Mouse (Mus musculus): ENCODE data around the gene Bcas1. TPM values are rescaled to one million over a fixed set of nuclear protein-coding genes. Genes with fewer than 3 reads are reported as not detected.

Gene Bcas1
- total RNA-seq, 2 experiments from 2014 or later, result 0.12 to 0.67 TPM

GRCm38 (mm10) chr2:170428966-170429365, 1.3 kb upstream of the Bcas1 start:
- intact Hi-C loops (cut with DNase I), result no loop called here
- no peak for DNase-seq

- no peak for DNase-seq
- intact Hi-C loops (cut with DNase I), result no loop called here
Observed at GRCm38 (mm10) chr2:170424131-170424530, 3.5 kb downstream of the Bcas1 start.

- intact Hi-C loops (cut with DNase I), result no loop called here
- DNase-seq, result no peak
Observed at GRCm38 (mm10) chr2:170421924-170422323, 5.7 kb downstream of the Bcas1 start.

- intact Hi-C loops (cut with DNase I), result no loop called here
- DNase-seq, result peak in 1 of 2 experiments; percentile 25
Observed at GRCm38 (mm10) chr2:170418748-170419147, 8.9 kb downstream of the Bcas1 start.

- no peak for DNase-seq
Observed at GRCm38 (mm10) chr2:170411490-170412168, 16.0 kb downstream of the Bcas1 start.

GRCm38 (mm10) chr2:170410677-170411489, 16.8 kb downstream of the Bcas1 start:
- intact Hi-C loops (cut with DNase I), result no loop called here
- no peak for DNase-seq

More at GRCm38 (mm10) chr2:170411490-170412168, 16.0 kb downstream of the Bcas1 start:
- intact Hi-C loops (cut with DNase I), result no loop called here

- intact Hi-C loops (cut with DNase I), result no loop called here
- no peak for DNase-seq
Observed at GRCm38 (mm10) chr2:170406438-170406837, 21.2 kb downstream of the Bcas1 start.

- no peak for DNase-seq
- intact Hi-C loops (cut with DNase I), result no loop called here
Observed at GRCm38 (mm10) chr2:170404781-170405573, 22.7 kb downstream of the Bcas1 start.

- no peak for DNase-seq
- intact Hi-C loops (cut with DNase I), result no loop called here
Observed at GRCm38 (mm10) chr2:170403666-170404385, 23.8 kb downstream of the Bcas1 start.

GRCm38 (mm10) chr2:170401211-170401799, 26.3 kb downstream of the Bcas1 start:
- intact Hi-C loops (cut with DNase I), result loop anchor here (1.0 to 2.0 kb wide), 2 partner anchors 46 to 285 kb away; no protein-coding TSS in a partner anchor
- peak; percentile 84 to 85 for DNase-seq

- intact Hi-C loops (cut with DNase I), result loop anchor here (1.0 to 2.0 kb wide), 2 partner anchors 45 to 284 kb away; no protein-coding TSS in a partner anchor
Observed at GRCm38 (mm10) chr2:170400666-170401065, 27.0 kb downstream of the Bcas1 start.

GRCm38 (mm10) chr2:170391994-170392393, 35.7 kb downstream of the Bcas1 start:
- no peak for DNase-seq
- intact Hi-C loops (cut with DNase I), result no loop called here

More at GRCm38 (mm10) chr2:170400666-170401065, 27.0 kb downstream of the Bcas1 start:
- no peak for DNase-seq

GRCm38 (mm10) chr2:170388320-170388719, 39.3 kb downstream of the Bcas1 start:
- intact Hi-C loops (cut with DNase I), result no loop called here
- no peak for DNase-seq

GRCm38 (mm10) chr2:170385556-170385955, 42.1 kb downstream of the Bcas1 start:
- no peak for DNase-seq
- intact Hi-C loops (cut with DNase I), result no loop called here

- intact Hi-C loops (cut with DNase I), result no loop called here
- DNase-seq, result peak in 1 of 2 experiments; percentile 22
Observed at GRCm38 (mm10) chr2:170384770-170385169, 42.9 kb downstream of the Bcas1 start.

GRCm38 (mm10) chr2:170373391-170373790, 54.3 kb downstream of the Bcas1 start:
- intact Hi-C loops (cut with DNase I), result no loop called here
- DNase-seq, result no peak

GRCm38 (mm10) chr2:170365676-170366075, 62.0 kb downstream of the Bcas1 start:
- intact Hi-C loops (cut with DNase I), result no loop called here
- no peak for DNase-seq

- intact Hi-C loops (cut with DNase I), result no loop called here
- no peak for DNase-seq
Observed at GRCm38 (mm10) chr2:170365271-170365670, 62.4 kb downstream of the Bcas1 start.

- intact Hi-C loops (cut with DNase I), result no loop called here
- no peak for DNase-seq
Observed at GRCm38 (mm10) chr2:170356667-170357374, 70.8 kb downstream of the Bcas1 start.
